Mouse (Mus musculus) E14TG2a.4 (cell line): Measurements from ENCODE around the gene Gstm3.
"Not testable (repeated sequence)": the region's sequence is repeated elsewhere in the genome, so short reads cannot be mapped to it uniquely, and the experiment has no call there.

ENCODE experiments used
- H3K27me3 ChIP-seq: 2 replicates; pipeline ENCODE4 v1.6.1; 2014; ENCODE audit warnings: low read length, control low read depth; ENCODE audit not compliant: insufficient read depth
- H3K36me3 ChIP-seq: 2 replicates; pipeline ENCODE4 v1.6.1; 2014; ENCODE audit warnings: low read length, control low read depth; ENCODE audit not compliant: insufficient read depth
- H3K4me1 ChIP-seq: replicated peaks from 2 replicates; pipeline ENCODE4 v1.6.1; 2014; ENCODE audit warnings: low read depth, low read length, control low read depth
- H3K4me3 ChIP-seq: replicated peaks from 2 replicates; pipeline ENCODE4 v1.5.1; 2014; ENCODE audit warnings: mild to moderate bottlenecking, low read length
- H3K9me3 ChIP-seq: 2 replicates; pipeline ENCODE4 v1.6.1; 2014; ENCODE audit warnings: low read length, control low read depth
- CTCF ChIP-seq: conservative IDR thresholded peaks from 2 replicates; pipeline ENCODE4 v1.5.1; 2014; ENCODE audit warnings: low read length
- NANOG ChIP-seq: IDR thresholded peaks from 2 replicates; pipeline ENCODE4 v1.6.1; 2014; ENCODE audit warnings: borderline replicate concordance, low read length, mixed read lengths
- POU5F1 ChIP-seq: IDR thresholded peaks from 2 replicates; pipeline ENCODE4 v1.6.1; 2014; ENCODE audit warnings: low read length, borderline replicate concordance

The Gstm3 gene

GRCm38 (mm10) chr3:107983771-107984170, 14.7 kb upstream of the Gstm3 start:
- H3K9me3 ChIP-seq: no peaks in the 10 kb centered on the region
- no peak for TF ChIP-seq POU5F1
- no peak for TF ChIP-seq CTCF
- TF ChIP-seq NANOG: no peak
- peaks cover 16% of the 10 kb centered on the region for H3K4me1 ChIP-seq
- 0 out of 2 replicates have a peak, but pooled peaks cover 4% of the 10 kb centered on the region for H3K27me3 ChIP-seq
- no peaks in the 10 kb centered on the region for H3K36me3 ChIP-seq
- H3K4me3 ChIP-seq: no peak overlapping the region

DNA sequence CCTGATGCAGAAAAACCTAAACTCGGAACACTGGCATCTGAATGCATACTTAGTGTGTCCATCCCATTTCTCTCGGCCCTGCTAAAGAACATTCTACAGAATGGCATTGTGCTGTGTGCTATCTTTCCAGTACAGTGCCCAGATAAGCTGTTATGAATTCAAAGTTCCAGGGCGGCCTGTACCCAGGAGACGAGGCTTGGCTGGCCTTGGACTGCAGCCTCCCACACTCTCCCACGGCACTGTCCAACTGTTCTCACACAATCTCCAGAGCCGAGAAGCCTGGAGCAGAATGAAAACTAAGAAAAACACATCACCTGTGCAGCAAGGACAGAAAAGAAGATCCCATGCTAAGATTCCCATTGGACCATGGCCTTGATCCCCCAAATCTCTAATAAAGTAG, 13.6 kb upstream of the Gstm3 start:
- TF ChIP-seq NANOG (no peak), CTCF (no peak), POU5F1 (no peak)
- no peaks in the 10 kb centered on the region for H3K9me3 ChIP-seq
- 0 out of 2 replicates have a peak, but pooled peaks cover 4% of the 10 kb centered on the region for H3K27me3 ChIP-seq
- H3K36me3 ChIP-seq: no peaks in the 10 kb centered on the region
- no peak overlapping the region for H3K4me3 ChIP-seq
- H3K4me1 ChIP-seq: peaks cover 16% of the 10 kb centered on the region

DNA sequence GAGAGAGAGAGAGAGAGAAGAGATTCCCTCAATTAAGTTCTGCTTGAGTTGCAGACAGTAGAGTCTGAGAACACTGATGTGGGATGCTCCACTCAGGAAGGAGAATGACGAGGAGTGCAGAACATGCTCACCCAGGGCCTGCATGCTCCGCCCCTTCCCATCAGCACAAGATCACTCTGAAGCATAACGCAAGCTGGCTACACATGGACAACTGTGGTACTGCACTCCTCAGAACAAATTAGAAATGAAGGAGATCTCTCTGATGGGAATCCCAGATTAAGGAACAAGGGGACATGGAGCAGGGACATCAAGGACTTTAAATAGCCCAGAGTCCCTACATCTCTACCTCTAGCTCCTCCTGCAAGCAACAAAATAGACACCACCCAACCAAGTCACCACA, 12.2 kb upstream of the Gstm3 start:
- Histone ChIP-seq H3K4me3 (no peak overlapping the region), H3K4me1 (peaks cover 9% of the 10 kb centered on the region), H3K27me3 (0 out of 2 replicates have a peak, but pooled peaks cover 4% of the 10 kb centered on the region), H3K36me3 (no peaks in the 10 kb centered on the region), H3K9me3 (no peaks in the 10 kb centered on the region)
- TF ChIP-seq NANOG (no peak), CTCF (no peak; the same call in 1 of the 2 replicates), POU5F1 (no peak)

- no peaks in the 10 kb centered on the region; the same call in 1 of the 2 replicates for H3K4me1 ChIP-seq
- H3K4me3 ChIP-seq: no peak overlapping the region
- 0 out of 2 replicates have a peak, but pooled peaks cover 6% of the 10 kb centered on the region for H3K27me3 ChIP-seq
- H3K36me3 ChIP-seq: no peaks in the 10 kb centered on the region
- TF ChIP-seq NANOG (no peak), POU5F1 (no peak), CTCF (no peak)
- H3K9me3 ChIP-seq: no peaks in the 10 kb centered on the region
These were observed 8.6 kb upstream of the Gstm3 start for GRCm38 (mm10) chr3:107977691-107978090.

GRCm38 (mm10) chr3:107974237-107974636, 5.2 kb upstream of the Gstm3 start:
- Histone ChIP-seq H3K4me1 (peaks cover 2% of the 10 kb centered on the region), H3K4me3 (no peak overlapping the region)
- TF ChIP-seq NANOG (no peak), CTCF (no peak), POU5F1 (no peak)

GRCm38 (mm10) chr3:107972070-107972469, 3.0 kb upstream of the Gstm3 start:
- no peak for TF ChIP-seq NANOG
- TF ChIP-seq CTCF: no peak
- no peak for TF ChIP-seq POU5F1
- Histone ChIP-seq H3K4me3 (no peak overlapping the region), H3K9me3 (no peaks in the 10 kb centered on the region), H3K4me1 (peaks cover 14% of the 10 kb centered on the region), H3K36me3 (no peaks in the 10 kb centered on the region), H3K27me3 (peaks cover 6% of the 10 kb centered on the region; the same call in 1 of the 2 replicates)

More at GRCm38 (mm10) chr3:107974237-107974636, 5.2 kb upstream of the Gstm3 start:
- Histone ChIP-seq H3K9me3 (no peaks in the 10 kb centered on the region), H3K36me3 (no peaks in the 10 kb centered on the region), H3K27me3 (peaks cover 2% of the 10 kb centered on the region; the same call in 1 of the 2 replicates)

- H3K36me3 ChIP-seq, H3K4me3 ChIP-seq, H3K9me3 ChIP-seq, H3K27me3 ChIP-seq: not testable (repeated sequence)
- peaks cover 23% of the 10 kb centered on the region for H3K4me1 ChIP-seq
These were observed 2.0 kb upstream of the Gstm3 start for GRCm38 (mm10) chr3:107971101-107971500.

DNA sequence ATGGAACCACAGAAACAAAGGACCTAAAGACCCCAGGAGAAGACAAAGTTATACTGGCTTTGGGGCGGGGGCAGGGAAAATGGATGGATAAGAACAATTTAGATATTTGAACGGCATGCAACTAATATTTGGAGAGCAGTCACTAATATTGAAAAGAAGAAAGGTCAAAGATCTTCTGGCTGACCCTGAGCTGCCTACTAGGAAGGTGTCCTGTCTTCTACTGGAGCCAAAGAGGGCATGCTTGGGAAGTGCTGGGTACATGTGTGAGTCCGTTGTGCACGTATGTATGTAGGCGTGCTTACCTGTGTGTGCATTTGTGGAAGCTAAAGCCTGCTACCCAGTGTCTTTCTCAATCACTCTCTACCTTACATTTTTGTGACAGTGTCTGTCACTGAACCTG, 2.5 kb downstream of the Gstm3 start:
- Histone ChIP-seq H3K36me3 (no peaks in the 10 kb centered on the region), H3K27me3 (peaks cover 4% of the 10 kb centered on the region; the same call in 1 of the 2 replicates), H3K9me3 (no peaks in the 10 kb centered on the region), H3K4me3 (no peak overlapping the region), H3K4me1 (peaks cover 54% of the 10 kb centered on the region)
- no peak for TF ChIP-seq POU5F1
- TF ChIP-seq CTCF: no peak
- TF ChIP-seq NANOG: no peak

- H3K4me3 ChIP-seq: peak overlapping the region; percentile 13; the same call in 1 of the 2 replicates
- H3K9me3 ChIP-seq: no peaks in the 10 kb centered on the region
- H3K36me3 ChIP-seq: peaks cover 3% of the 10 kb centered on the region; the same call in 1 of the 2 replicates
- peaks cover 54% of the 10 kb centered on the region for H3K4me1 ChIP-seq
- TF ChIP-seq POU5F1 (no peak), CTCF (no peak), NANOG (no peak)
- peaks cover 4% of the 10 kb centered on the region; the same call in 1 of the 2 replicates for H3K27me3 ChIP-seq
These were observed 3.5 kb downstream of the Gstm3 start for GRCm38 (mm10) chr3:107965592-107965991.
